Comparison of ENCODE assay signal across 8 mouse cellular contexts in the genomic region with DNA sequence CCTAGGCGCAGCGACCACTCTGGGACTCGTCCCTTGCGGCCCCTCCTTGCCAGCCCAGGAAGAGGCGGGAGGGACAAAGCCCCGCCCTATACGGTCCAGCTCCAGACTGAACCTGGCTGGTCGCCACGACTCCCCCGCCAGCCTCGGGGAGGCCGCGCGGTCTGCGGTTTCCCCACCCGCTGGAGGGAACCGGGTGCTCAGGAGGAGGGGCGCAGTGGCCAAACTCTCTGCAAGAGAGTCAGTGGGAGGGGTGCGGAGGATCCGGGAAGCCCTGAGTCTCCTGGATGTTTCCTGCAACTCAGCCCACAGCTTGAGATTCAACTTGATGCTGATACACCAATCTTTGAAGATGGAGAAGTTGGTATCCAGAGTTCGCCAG. TPM values are rescaled to one million over a fixed set of nuclear protein-coding genes. Genes with fewer than 3 reads are reported as not detected.
DNase-seq lines count a peak whose midpoint lies in the region; ATAC-seq and TF ChIP-seq lines count a peak whose summit lies in the region.

No protein-coding gene starts in this region.

- H3K9ac ChIP-seq in hindbrain, postnatal 0 days (replicated peaks; ENCODE audit: low read length), result 0 out of 2 replicates have a peak overlapping the region, but pooled peaks have one; percentile 6
- H3K9ac ChIP-seq in liver, embryonic 13.5 days, result no peak overlapping the region

- ATAC-seq in hindbrain, postnatal 0 days, result peak; percentile 50; the same call in 1 of the 2 replicates
- ATAC-seq in liver, embryonic 13.5 days (ENCODE audit: low read depth), result peak; percentile 38; the same call in 1 of the 2 replicates

- H3K27ac ChIP-seq in hindbrain, postnatal 0 days, result no peak overlapping the region
- no peak overlapping the region for H3K27ac ChIP-seq in liver, embryonic 13.5 days

- DNase-seq in cerebellum, postnatal 14 days, result peak; percentile 49 to 51
- no peak for DNase-seq in cerebellum, adult 9-10 months
- peak; percentile 44 for DNase-seq in c-Kit-positive CD71-negative TER-119-negative erythroid progenitor cells, embryonic 14.5 days (ENCODE audit: low read depth)
- DNase-seq in gastrocnemius, postnatal 25 days, result peak; percentile 70
- peak; percentile 66 for DNase-seq in hindbrain, postnatal 0 days (ENCODE audit: low spot score)
- no peak for DNase-seq in liver, embryonic 13.5 days
- DNase-seq in natural killer cell, adult 2 months (ENCODE audit: low spot score in 2 of 2), result peak; percentile 21 to 35
- peak; percentile 76 to 80 for DNase-seq in urinary bladder, postnatal 4 days (ENCODE audit: low spot score in 2 of 2)

- peaks cover 20% of the 10 kb centered on the region for H3K4me1 ChIP-seq in hindbrain, postnatal 0 days (ENCODE audit: insufficient read depth, low read length)
- H3K4me1 ChIP-seq in liver, embryonic 13.5 days (replicated peaks), result peaks cover 15% of the 10 kb centered on the region

- H3K4me2 ChIP-seq in hindbrain, postnatal 0 days (ENCODE audit: low read depth, low read length), result peak overlapping the region; percentile 68
- peak overlapping the region; percentile 61 for H3K4me2 ChIP-seq in liver, embryonic 13.5 days

- H3K27me3 ChIP-seq in hindbrain, postnatal 0 days (ENCODE audit: insufficient read depth, low read length), result peaks cover 34% of the 10 kb centered on the region
- peaks cover 81% of the 10 kb centered on the region for H3K27me3 ChIP-seq in liver, embryonic 13.5 days

- peak overlapping the region; percentile 36 for H3K4me3 ChIP-seq in hindbrain, postnatal 0 days (ENCODE audit: low read length)
- H3K4me3 ChIP-seq in liver, embryonic 13.5 days (replicated peaks), result peak overlapping the region; percentile 47

- no peaks in the 10 kb centered on the region for H3K36me3 ChIP-seq in hindbrain, postnatal 0 days (ENCODE audit: insufficient read depth, low read length)
- no peaks in the 10 kb centered on the region for H3K36me3 ChIP-seq in liver, embryonic 13.5 days

- H3K9me3 ChIP-seq in hindbrain, postnatal 0 days (ENCODE audit: low read length), result no peaks in the 10 kb centered on the region
- no peaks in the 10 kb centered on the region for H3K9me3 ChIP-seq in liver, embryonic 13.5 days (replicated peaks)

- no peak for TF ChIP-seq CTCF in hindbrain, postnatal 0 days (IDR thresholded peaks at IDR 0.05; ENCODE audit: low read depth)

- under 1% methylated on average over 21 of the region's 21 CpGs for WGBS in hindbrain, postnatal 0 days
- under 1% methylated on average over 21 of the region's 21 CpGs for WGBS in liver, embryonic 13.5 days (ENCODE audit: insufficient replicate concordance)

RNA-seq across cellular contexts. Expression of gene Fahd2a, which starts 38.2 kb away (rescaled TPM):
- 10 to 100 TPM; 21.5 to 21.9 TPM for total RNA-seq in gastrocnemius, postnatal 25 days (2021)
- total RNA-seq in hindbrain, postnatal 0 days (2014; rRNA removed), result 29.4 and 44.4 TPM in 2 replicates
- 33.6 and 34.0 TPM in 2 replicates for polyA plus RNA-seq in hindbrain, postnatal 0 days (2015; fragmentation: Nextera tagmentation; extraction: Ambion mirVana)
- 14.3 and 15.5 TPM in 2 replicates for polyA plus RNA-seq in liver, embryonic 13.5 days (2015; fragmentation: Nextera tagmentation; extraction: Ambion mirVana)

RNA-seq across cellular contexts. Expression of gene Kcnip3, which starts 39.4 kb away (rescaled TPM):
- total RNA-seq in gastrocnemius, postnatal 25 days (2021), result under 1 TPM; 0.28 to 0.38 TPM
- total RNA-seq in hindbrain, postnatal 0 days (2014; rRNA removed), result 34.7 and 39.0 TPM in 2 replicates
- polyA plus RNA-seq in hindbrain, postnatal 0 days (2015; fragmentation: Nextera tagmentation; extraction: Ambion mirVana), result 12.4 and 13.8 TPM in 2 replicates
- 0.27 and 0.33 TPM in 2 replicates for polyA plus RNA-seq in liver, embryonic 13.5 days (2015; fragmentation: Nextera tagmentation; extraction: Ambion mirVana)

RNA-seq across cellular contexts. Expression of gene Gpat2, which starts 57.5 kb away (rescaled TPM):
- total RNA-seq in gastrocnemius, postnatal 25 days (2021), result not detected
- total RNA-seq in hindbrain, postnatal 0 days (2014; rRNA removed), result 0.42 TPM in 1 of 2 replicates, not detected in the other
- polyA plus RNA-seq in hindbrain, postnatal 0 days (2015; fragmentation: Nextera tagmentation; extraction: Ambion mirVana), result 0.21 and 0.28 TPM in 2 replicates
- polyA plus RNA-seq in liver, embryonic 13.5 days (2015; fragmentation: Nextera tagmentation; extraction: Ambion mirVana), result 0.35 and 0.39 TPM in 2 replicates

RNA-seq across cellular contexts. Expression of gene Prom2, which starts 58.7 kb away (rescaled TPM):
- total RNA-seq in gastrocnemius, postnatal 25 days (2021), result not detected
- total RNA-seq in hindbrain, postnatal 0 days (2014; rRNA removed), result 0.07 and 0.10 TPM in 2 replicates
- 0.10 and 0.32 TPM in 2 replicates for polyA plus RNA-seq in hindbrain, postnatal 0 days (2015; fragmentation: Nextera tagmentation; extraction: Ambion mirVana)
- polyA plus RNA-seq in liver, embryonic 13.5 days (2015; fragmentation: Nextera tagmentation; extraction: Ambion mirVana), result 0.03 TPM in 1 of 2 replicates, not detected in the other

Comparison
In these comparisons a context has a peak if more than half of its experiments do, and no peak if none do; other contexts are left out.
1. DNase-seq: peak in cerebellum, postnatal 14 days (2 of 2), c-Kit-positive CD71-negative TER-119-negative erythroid progenitor cells, embryonic 14.5 days (single experiment), gastrocnemius, postnatal 25 days (single experiment), hindbrain, postnatal 0 days (single experiment), natural killer cell, adult 2 months (2 of 2) and urinary bladder, postnatal 4 days (2 of 2); none in cerebellum, adult 9-10 months (single experiment) and liver, embryonic 13.5 days (single experiment).
2. RNA of gene Kcnip3, which starts 39.4 kb away (total RNA-seq): 34.7 to 39.0 TPM in hindbrain, postnatal 0 days; 0.28 to 0.38 TPM in gastrocnemius, postnatal 25 days; every median in the first group is over 10 times any median in the second.